Mouse (Mus musculus) thymus, adult 2 months (tissue): Measurements from ENCODE around the gene Gm5148.

Source experiments
- CTCF ChIP-seq: fragments of 200-500 bp; IDR thresholded peaks from 2 replicates; pipeline ENCODE4 v1.5.1; 2012; ENCODE audit warnings: mild to moderate bottlenecking, control low read depth, low read length, moderate library complexity, borderline replicate concordance; ENCODE audit not compliant: control insufficient read depth, poor library complexity, insufficient read depth; ENCODE audit errors: extremely low read depth
- POLR2A ChIP-seq: fragments of 200-500 bp; IDR thresholded peaks from 2 replicates; pipeline ENCODE4 v1.6.1; 2012; ENCODE audit warnings: mild to moderate bottlenecking, low read length, control low read depth, moderate library complexity; ENCODE audit not compliant: control insufficient read depth, poor library complexity, insufficient read depth; ENCODE audit errors: extremely low read depth

DNA sequence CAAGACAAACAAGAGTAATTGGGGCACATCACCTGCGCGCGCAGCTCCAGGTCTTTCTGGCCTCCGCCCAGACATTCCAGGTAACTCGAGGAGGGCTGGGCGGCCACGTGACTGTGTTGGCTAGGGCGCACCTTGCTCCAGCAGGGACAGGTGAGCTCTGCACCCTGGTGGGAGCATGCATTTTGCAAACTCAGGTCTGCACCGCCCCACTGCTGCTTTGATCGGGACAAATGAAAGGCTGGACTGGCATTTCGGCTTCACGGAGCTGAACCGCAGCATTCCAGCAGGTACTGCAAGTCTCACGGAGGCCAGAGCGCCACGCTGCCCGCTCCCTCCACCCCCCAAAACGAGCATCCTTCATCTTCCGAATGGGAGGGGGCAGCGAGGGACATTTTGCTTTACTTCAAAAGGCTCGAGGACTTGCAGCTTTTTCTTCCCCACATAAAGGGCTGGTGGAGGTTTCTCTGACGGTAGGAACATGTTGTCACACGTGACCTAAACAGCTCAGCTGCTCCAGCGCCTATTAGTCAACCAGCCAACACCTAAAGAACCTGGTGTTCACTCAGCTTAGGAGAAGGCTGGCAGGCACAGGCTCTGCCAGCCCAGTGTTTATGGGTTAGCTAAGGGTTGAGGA is at the start of gene Gm5148:
- TF ChIP-seq POLR2A (no peak), CTCF (no peak)
